Mouse (Mus musculus) ES-Bruce4 (cell line): ENCODE data around the gene Tmem108. TPM values are rescaled to one million over a fixed set of nuclear protein-coding genes. Genes with fewer than 3 reads are reported as not detected.

Source experiments
- H3K27ac ChIP-seq: 2 replicates; pipeline ENCODE4 v1.5.1; 2012; ENCODE audit warnings: low read length, inconsistent platforms; ENCODE audit not compliant: insufficient read depth
- H3K27me3 ChIP-seq: 2 replicates; pipeline ENCODE4 v1.6.1; 2012; ENCODE audit warnings: mild to moderate bottlenecking, low read length, inconsistent platforms; ENCODE audit not compliant: control insufficient read depth, poor library complexity, insufficient read depth, severe bottlenecking
- H3K36me3 ChIP-seq: 2 replicates; pipeline ENCODE4 v1.6.1; 2012; ENCODE audit warnings: inconsistent platforms, mild to moderate bottlenecking, low read length, moderate library complexity; ENCODE audit not compliant: control insufficient read depth, poor library complexity, insufficient read depth, severe bottlenecking
- H3K4me1 ChIP-seq: one replicate; pipeline ENCODE4 v1.8.1; 2011; ENCODE audit warnings: low read length; ENCODE audit not compliant: control insufficient read depth, insufficient read depth
- H3K4me3 ChIP-seq: 2 replicates; pipeline ENCODE4 v1.5.1; 2011; ENCODE audit warnings: low read depth, mild to moderate bottlenecking, low read length
- H3K9ac ChIP-seq: 2 replicates; pipeline ENCODE4 v1.6.1; 2012; ENCODE audit warnings: low read depth, mild to moderate bottlenecking, inconsistent platforms; ENCODE audit not compliant: poor library complexity, severe bottlenecking
- H3K9me3 ChIP-seq: replicated peaks from 2 replicates; pipeline ENCODE4 v1.6.1; 2012; ENCODE audit warnings: mild to moderate bottlenecking, low read length, inconsistent platforms; ENCODE audit not compliant: control insufficient read depth, poor library complexity, insufficient read depth, severe bottlenecking
- CTCF ChIP-seq: IDR thresholded peaks from one replicate; pipeline ENCODE4 v1.8.1; 2011; ENCODE audit warnings: low read depth, low read length
- EP300 ChIP-seq: IDR thresholded peaks from 2 replicates; pipeline ENCODE4 v1.6.1; 2011; ENCODE audit warnings: low read depth, low read length; ENCODE audit not compliant: insufficient read depth
- POLR2A ChIP-seq: IDR thresholded peaks from one replicate; pipeline ENCODE4 v1.8.1; 2011; ENCODE audit warnings: low read length; ENCODE audit not compliant: insufficient read depth
- polyA plus RNA-seq: library from polyadenylated mRNA; stranded (reverse); fragments of >200 nt; gene quantifications from 2 replicates; pipeline ENCODE4 v1.2.4, GENCODE M21; 2011; ENCODE audit warnings: low read depth; ENCODE audit not compliant: missing spikeins, insufficient read depth, insufficient read length

The Tmem108 gene
- polyA plus RNA-seq: 2.1 and 4.2 TPM in 2 replicates

DNA sequence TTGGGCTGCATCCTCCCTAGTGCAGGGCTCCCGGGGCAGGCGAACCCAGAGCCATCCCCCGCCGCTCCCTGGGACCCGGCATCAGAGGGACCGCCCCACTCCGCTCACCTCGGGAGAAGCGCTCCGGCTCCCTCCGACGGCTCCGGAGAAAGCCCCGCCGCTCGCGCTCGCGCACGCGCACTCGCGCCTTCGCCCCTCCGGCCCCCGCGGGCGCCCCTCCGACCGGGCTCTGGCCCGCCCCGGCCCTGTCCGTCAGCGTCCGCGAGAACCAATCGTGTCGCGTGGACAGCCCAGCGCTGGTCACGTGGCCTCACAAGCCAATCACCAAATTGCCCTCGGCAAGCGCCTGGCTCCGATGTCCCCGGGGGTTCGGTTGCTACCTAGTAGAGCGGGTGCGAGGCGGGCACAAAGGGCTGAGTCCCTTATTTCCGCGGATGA, at the start of gene Tmem108:
TSS of gene Tmem108 (minus strand) at position 191 of the 438 bp plus-strand sequence.
- Histone ChIP-seq H3K36me3 (no peaks in the 10 kb centered on the region), H3K4me3 (peak within 1 kb of the TSS; percentile 73), H3K9me3 (no peaks in the 10 kb centered on the region), H3K27me3 (peaks cover 5% of the 10 kb centered on the region), H3K27ac (no peak within 1 kb of the TSS), H3K4me1 (no peaks in the 10 kb centered on the region), H3K9ac (peak within 1 kb of the TSS; percentile 46)
- TF ChIP-seq EP300 (no peak), POLR2A (no peak), CTCF (no peak)

DNA sequence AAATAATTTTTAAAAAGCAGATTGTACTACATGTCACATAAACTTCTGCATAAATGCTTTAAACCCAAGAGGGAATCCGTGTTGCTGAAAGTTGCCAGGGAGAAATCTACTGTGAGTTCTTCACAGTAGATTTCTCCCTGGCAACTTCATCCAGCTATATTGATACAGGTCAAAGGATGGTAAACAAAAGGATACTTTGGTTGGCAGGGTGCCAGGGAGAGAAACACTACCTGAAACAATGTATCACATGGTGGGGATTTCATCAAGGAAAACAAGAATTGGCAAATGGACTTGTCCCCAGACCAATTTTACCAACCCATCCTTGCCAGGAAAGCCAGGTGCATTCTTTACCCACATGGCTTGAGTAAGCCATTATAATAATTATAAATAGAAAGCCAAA, 27.4 kb upstream of the Tmem108 start:
- TF ChIP-seq CTCF: no peak
- TF ChIP-seq EP300: no peak
- TF ChIP-seq POLR2A: no peak
- no peaks in the 10 kb centered on the region for H3K4me1 ChIP-seq
- H3K36me3 ChIP-seq: no peaks in the 10 kb centered on the region
- H3K9me3 ChIP-seq: no peaks in the 10 kb centered on the region
- H3K9ac ChIP-seq: no peak overlapping the region
- no peak overlapping the region for H3K4me3 ChIP-seq
- no peaks in the 10 kb centered on the region; the same call in 1 of the 2 replicates for H3K27me3 ChIP-seq
- H3K27ac ChIP-seq: no peak overlapping the region

DNA sequence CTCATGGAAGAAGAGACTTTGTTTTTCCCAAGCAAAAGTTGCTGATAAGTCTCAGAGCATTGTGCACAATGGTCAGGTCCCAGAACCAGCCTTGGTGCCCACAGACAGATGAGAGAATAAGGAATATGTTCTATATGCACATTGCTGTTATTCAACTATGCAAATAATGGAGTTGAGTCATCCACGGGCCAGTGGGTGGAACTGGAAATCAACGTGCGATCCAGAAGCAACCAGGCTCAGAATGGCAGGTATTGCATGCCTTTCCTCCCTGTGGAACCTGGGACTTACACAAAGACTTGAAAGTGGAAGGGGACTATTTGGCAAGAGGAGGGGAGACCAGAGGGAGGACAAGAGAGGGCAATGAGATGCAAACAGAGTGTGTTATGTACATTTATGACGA, 22.5 kb upstream of the Tmem108 start:
- Histone ChIP-seq H3K27me3 (no peaks in the 10 kb centered on the region; the same call in 1 of the 2 replicates), H3K4me3 (no peak overlapping the region), H3K9me3 (no peaks in the 10 kb centered on the region), H3K9ac (no peak overlapping the region), H3K27ac (no peak overlapping the region), H3K4me1 (no peaks in the 10 kb centered on the region), H3K36me3 (no peaks in the 10 kb centered on the region)
- TF ChIP-seq EP300 (no peak), POLR2A (no peak), CTCF (no peak)

DNA sequence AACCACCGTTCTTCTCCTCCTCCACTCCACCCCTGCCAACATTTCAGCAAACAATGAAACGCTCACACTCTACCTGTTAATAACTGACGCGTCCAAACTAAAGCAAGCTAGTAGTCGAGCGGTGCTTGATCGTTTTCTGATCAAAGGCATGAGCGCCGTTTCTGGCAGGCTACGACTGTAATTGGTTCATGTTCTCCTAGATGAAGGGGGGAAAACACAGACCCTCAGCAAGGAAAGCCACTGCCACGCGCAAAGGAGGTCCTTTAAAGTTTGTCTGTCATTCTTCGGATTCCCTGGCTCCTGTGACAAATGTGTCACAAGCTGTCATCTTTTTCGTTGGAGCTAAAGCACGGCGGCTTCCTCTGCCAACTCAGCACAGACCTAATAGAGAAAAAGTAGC, 21.6 kb upstream of the Tmem108 start:
- no peak overlapping the region for H3K4me3 ChIP-seq
- no peaks in the 10 kb centered on the region for H3K4me1 ChIP-seq
- H3K36me3 ChIP-seq: no peaks in the 10 kb centered on the region
- TF ChIP-seq EP300: no peak
- no peak for TF ChIP-seq CTCF
- no peak for TF ChIP-seq POLR2A
- no peak overlapping the region for H3K9ac ChIP-seq
- no peaks in the 10 kb centered on the region; the same call in 1 of the 2 replicates for H3K27me3 ChIP-seq
- no peaks in the 10 kb centered on the region for H3K9me3 ChIP-seq
- H3K27ac ChIP-seq: no peak overlapping the region

DNA sequence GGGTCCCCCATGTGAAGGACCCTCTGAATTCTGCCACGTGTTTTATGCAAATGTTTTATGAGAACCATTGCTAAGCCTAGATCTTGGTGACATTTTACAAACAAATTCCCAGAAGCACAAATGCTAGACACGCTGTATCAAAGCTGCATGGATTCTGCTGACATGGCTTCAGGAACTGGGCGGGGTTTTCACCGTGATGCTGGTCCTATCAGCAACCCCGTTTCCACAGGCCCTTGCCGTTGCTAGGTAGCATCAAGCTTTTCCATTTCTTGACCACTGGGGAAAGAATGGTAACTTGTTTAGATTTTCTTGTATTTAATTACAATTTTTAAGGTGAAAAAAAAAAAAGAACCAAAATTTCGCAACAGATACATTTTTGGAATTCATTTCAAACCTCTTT, 20.7 kb upstream of the Tmem108 start:
- Histone ChIP-seq H3K4me1 (no peaks in the 10 kb centered on the region), H3K27ac (no peak overlapping the region), H3K9me3 (no peaks in the 10 kb centered on the region), H3K9ac (no peak overlapping the region), H3K4me3 (no peak overlapping the region), H3K36me3 (no peaks in the 10 kb centered on the region), H3K27me3 (no peaks in the 10 kb centered on the region; the same call in 1 of the 2 replicates)
- TF ChIP-seq POLR2A (no peak), CTCF (no peak), EP300 (no peak)

DNA sequence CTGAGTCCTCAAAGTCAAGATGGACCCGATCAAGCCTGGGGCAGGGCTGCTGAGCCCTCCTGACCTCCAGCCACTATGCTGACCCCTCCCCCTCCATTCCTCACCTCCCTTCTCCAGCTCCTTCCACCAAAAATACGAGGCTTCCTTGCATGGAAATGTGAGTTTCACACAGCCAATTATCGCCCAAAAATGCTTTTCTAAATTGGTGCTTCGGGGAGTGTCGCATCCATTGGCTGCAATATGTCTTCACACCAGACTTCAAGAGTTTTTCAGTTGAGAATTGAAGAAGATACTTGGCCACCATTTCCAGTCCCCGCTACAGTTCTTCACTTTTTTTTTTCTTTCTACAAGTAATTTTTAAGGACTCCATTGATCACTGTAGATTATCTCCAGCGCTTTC, 19.8 kb upstream of the Tmem108 start:
- TF ChIP-seq POLR2A (no peak), EP300 (no peak), CTCF (no peak)
- Histone ChIP-seq H3K9ac (no peak overlapping the region), H3K27ac (no peak overlapping the region), H3K9me3 (no peaks in the 10 kb centered on the region), H3K4me3 (no peak overlapping the region), H3K4me1 (no peaks in the 10 kb centered on the region), H3K36me3 (no peaks in the 10 kb centered on the region), H3K27me3 (no peaks in the 10 kb centered on the region; the same call in 1 of the 2 replicates)
